Mouse (Mus musculus) 3134 (cell line): ENCODE data around the gene Gm10436.
"Not testable (repeated sequence)": the region's sequence is repeated elsewhere in the genome, so short reads cannot be mapped to it uniquely, and the experiment has no call there.

ENCODE experiments used
- DNase-seq: peaks from one replicate; pipeline ENCODE4 v3.0.0-alpha.2; 2011; ENCODE audit warnings: low spot score; ENCODE audit not compliant: insufficient read length; ENCODE audit errors: extremely low read depth

Gm10436 gene

GRCm38 (mm10) chr12:88182008-88182407 lies at the start of gene Gm10436:
Gene Gm10436, minus strand, starts transcription at chr12:88182108.
- not testable (repeated sequence) for DNase-seq

DNA sequence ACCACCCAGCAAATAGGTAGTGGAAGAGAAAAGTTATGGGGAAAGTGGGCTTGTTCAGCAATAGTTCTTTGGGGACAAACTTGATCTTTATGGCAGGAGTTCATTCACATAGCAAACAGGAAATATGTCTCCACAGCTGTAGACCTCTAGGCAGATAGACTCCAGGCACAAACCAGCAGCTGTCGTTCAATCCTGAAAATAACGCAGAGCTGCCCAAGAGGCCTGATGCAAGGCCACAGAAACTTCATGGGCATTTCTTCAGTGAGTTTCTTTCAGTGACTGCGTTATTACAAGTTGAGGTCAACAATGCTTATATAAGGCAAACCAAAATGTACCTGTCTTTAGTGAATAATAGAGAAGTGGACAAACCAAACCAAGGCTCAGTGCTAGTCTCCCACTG lies 37.5 kb upstream of the Gm10436 start:
- no peak for DNase-seq

DNA sequence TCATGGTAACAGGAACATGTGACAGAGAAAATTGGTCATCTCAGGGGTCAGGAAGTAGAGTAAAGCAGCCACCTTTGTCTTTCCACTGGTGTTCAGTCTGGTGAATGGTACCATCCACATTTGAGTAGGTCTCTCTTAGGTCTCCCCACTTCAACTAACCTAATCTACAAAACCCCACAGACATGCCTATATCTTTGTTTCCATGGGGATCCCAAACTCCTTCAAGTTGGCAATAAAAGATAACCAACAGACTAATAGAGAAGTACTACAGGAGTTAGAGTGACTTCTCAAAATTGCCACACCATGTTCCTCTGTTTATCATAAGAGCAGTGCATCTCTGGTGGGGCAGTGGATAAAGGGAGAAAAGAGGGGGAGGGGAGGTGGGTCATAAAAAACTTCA lies 36.2 kb upstream of the Gm10436 start:
- not testable (repeated sequence) for DNase-seq

DNA sequence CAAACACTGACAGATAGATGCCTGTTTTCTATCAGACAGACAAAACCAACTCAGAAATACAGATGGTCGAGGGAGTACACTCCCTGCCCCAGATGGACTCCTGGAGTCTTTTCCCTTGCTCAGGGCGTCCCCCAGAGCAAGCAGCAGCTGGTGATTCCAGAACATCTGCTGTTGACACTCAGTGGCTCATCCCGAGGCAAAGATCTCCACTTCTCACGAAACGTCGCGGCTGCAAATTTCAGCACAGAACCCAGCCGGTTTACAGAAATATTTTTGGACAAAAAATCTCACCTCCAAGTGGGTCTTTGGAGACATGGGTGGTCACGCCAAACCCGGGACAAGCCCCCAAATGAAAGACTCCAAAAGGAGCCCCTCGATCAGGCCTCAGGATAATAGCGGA lies 32.7 kb upstream of the Gm10436 start:
- no peak for DNase-seq

DNA sequence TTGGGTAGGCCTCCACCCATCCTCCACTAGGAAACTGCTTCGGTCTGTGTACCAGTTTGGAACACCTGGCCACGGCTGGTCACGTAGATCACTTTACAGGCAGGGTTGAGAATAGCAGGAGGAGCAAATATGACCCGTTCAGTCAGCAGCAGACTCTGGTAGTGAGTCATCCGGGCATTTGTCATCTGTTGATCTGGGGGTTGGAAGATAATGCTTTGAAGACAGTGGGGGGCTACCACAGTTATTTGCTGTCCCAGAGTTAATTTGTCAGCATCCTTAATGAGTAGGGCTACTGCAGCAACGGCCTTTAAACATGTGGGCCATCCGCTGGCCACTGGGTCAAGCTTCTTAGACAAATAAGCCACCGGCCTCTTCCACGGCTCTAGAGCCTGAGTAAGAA lies 29.6 kb upstream of the Gm10436 start:
- DNase-seq, result not testable (repeated sequence)

- DNase-seq, result no peak
Observed at GRCm38 (mm10) chr12:88202856-88203255, 20.9 kb upstream of the Gm10436 start.
